Mouse (Mus musculus): ENCODE data around the gene Asrgl1. TPM values are rescaled to one million over a fixed set of nuclear protein-coding genes. Genes with fewer than 3 reads are reported as not detected.
A peak's percentile ranks its signal among the peaks of the same experiment; 100 is the strongest.

Gene Asrgl1
- polyA plus RNA-seq, 1 experiment from 2014 or later: 21.2 TPM

DNA sequence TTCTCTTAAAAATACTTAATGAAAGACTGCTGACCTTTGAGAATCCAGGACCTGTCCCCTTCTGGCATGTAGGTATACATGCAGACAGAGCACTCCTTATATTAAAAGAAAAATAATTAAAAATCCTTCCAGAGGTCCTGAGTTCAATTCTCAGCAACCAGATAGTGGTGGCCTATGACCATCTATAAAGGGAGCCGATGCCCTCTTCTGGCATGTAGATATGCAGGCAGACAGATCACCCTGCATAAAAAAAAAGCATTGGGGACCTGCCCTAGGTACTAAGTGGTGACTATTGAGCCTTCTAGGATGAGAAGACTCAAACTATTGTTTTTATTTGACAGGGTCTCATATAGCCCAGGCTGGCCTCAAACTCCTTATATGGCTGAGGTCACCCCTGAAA, 26.9 kb downstream of the Asrgl1 start:
- WGBS: 78% methylated on average over 1 of the region's 1 CpGs
- no peak overlapping the region for H3K27ac ChIP-seq (ENCODE audit: low read depth, low read length)
- H3K4me3 ChIP-seq (ENCODE audit: low read depth, low read length): no peak overlapping the region
- H3K9ac ChIP-seq (ENCODE audit: low read depth, low read length): no peak overlapping the region
- H3K4me2 ChIP-seq: no peak overlapping the region
- H3K27me3 ChIP-seq (replicated peaks; ENCODE audit: control insufficient read depth, insufficient read depth, low read length): no peaks in the 10 kb centered on the region
- DNase-seq (ENCODE audit: low spot score) (no peak), ATAC-seq (replicated peaks; ENCODE audit: low FRiP score) (no peak)
- H3K4me1 ChIP-seq (replicated peaks; ENCODE audit: control insufficient read depth, insufficient read depth, low read length): peaks cover 12% of the 10 kb centered on the region
- H3K36me3 ChIP-seq (ENCODE audit: control insufficient read depth, insufficient read depth, low read length): peaks cover 2% of the 10 kb centered on the region; the same call in 1 of the 2 replicates
- no peaks in the 10 kb centered on the region for H3K9me3 ChIP-seq (ENCODE audit: control insufficient read depth, low read length)

GRCm38 (mm10) chr19:9107379-9107755, 28.1 kb downstream of the Asrgl1 start:
- Histone ChIP-seq H3K4me1 (replicated peaks; ENCODE audit: control insufficient read depth, insufficient read depth, low read length) (peaks cover 12% of the 10 kb centered on the region), H3K9ac (ENCODE audit: low read depth, low read length) (no peak overlapping the region), H3K27ac (ENCODE audit: low read depth, low read length) (no peak overlapping the region), H3K27me3 (replicated peaks; ENCODE audit: control insufficient read depth, insufficient read depth, low read length) (no peaks in the 10 kb centered on the region), H3K36me3 (ENCODE audit: control insufficient read depth, insufficient read depth, low read length) (no peaks in the 10 kb centered on the region), H3K4me2 (no peak overlapping the region), H3K4me3 (ENCODE audit: low read depth, low read length) (no peak overlapping the region), H3K9me3 (ENCODE audit: control insufficient read depth, low read length) (no peaks in the 10 kb centered on the region)
- DNase-seq (ENCODE audit: low spot score): no peak
- WGBS: 50% methylated on average over 1 of the region's 1 CpGs
- ATAC-seq (replicated peaks; ENCODE audit: low FRiP score): peak; percentile 15; the same call in 1 of the 2 replicates

GRCm38 (mm10) chr19:9106751-9107378, 28.6 kb downstream of the Asrgl1 start:
- ATAC-seq (replicated peaks; ENCODE audit: low FRiP score) (0 out of 2 replicates have a peak, but pooled peaks have one; percentile 2), DNase-seq (ENCODE audit: low spot score) (no peak)
- Histone ChIP-seq H3K4me2 (no peak overlapping the region), H3K4me1 (replicated peaks; ENCODE audit: control insufficient read depth, insufficient read depth, low read length) (peaks cover 12% of the 10 kb centered on the region), H3K27me3 (replicated peaks; ENCODE audit: control insufficient read depth, insufficient read depth, low read length) (no peaks in the 10 kb centered on the region), H3K9me3 (ENCODE audit: control insufficient read depth, low read length) (no peaks in the 10 kb centered on the region), H3K27ac (ENCODE audit: low read depth, low read length) (no peak overlapping the region), H3K4me3 (ENCODE audit: low read depth, low read length) (no peak overlapping the region), H3K9ac (ENCODE audit: low read depth, low read length) (no peak overlapping the region), H3K36me3 (ENCODE audit: control insufficient read depth, insufficient read depth, low read length) (no peaks in the 10 kb centered on the region)
- WGBS: 38% methylated on average over 4 of the region's 4 CpGs

DNA sequence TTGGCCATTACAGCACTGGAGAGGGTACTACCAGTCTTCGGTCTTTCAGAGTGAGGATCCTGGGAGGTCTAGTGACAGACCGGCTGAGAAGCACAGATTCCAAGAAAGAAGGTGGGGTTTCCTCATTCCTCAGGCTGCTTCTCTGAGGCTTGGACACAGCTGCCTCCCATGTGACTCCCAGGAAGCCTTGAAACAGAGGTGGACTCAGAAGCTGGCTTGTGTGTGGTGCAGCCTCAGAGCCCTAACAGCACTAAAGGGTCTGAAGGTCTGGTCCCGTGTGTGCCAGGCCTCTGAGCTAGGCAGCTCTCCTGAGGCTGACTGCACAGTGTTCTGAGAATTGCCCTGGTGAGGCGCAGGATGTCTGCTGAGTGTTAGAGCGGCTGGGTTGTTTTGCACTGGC, 29.3 kb downstream of the Asrgl1 start:
- Histone ChIP-seq H3K27me3 (replicated peaks; ENCODE audit: control insufficient read depth, insufficient read depth, low read length) (no peaks in the 10 kb centered on the region), H3K9ac (ENCODE audit: low read depth, low read length) (no peak overlapping the region), H3K4me1 (replicated peaks; ENCODE audit: control insufficient read depth, insufficient read depth, low read length) (peaks cover 12% of the 10 kb centered on the region), H3K4me2 (no peak overlapping the region), H3K36me3 (ENCODE audit: control insufficient read depth, insufficient read depth, low read length) (no peaks in the 10 kb centered on the region), H3K9me3 (ENCODE audit: control insufficient read depth, low read length) (no peaks in the 10 kb centered on the region), H3K27ac (ENCODE audit: low read depth, low read length) (no peak overlapping the region), H3K4me3 (ENCODE audit: low read depth, low read length) (no peak overlapping the region)
- no peak for ATAC-seq (replicated peaks; ENCODE audit: low FRiP score)
- no peak for DNase-seq (ENCODE audit: low spot score)
- 62% methylated on average over 5 of the region's 5 CpGs for WGBS

GRCm38 (mm10) chr19:9105101-9105685, 30.2 kb downstream of the Asrgl1 start:
- no peaks in the 10 kb centered on the region for H3K27me3 ChIP-seq (replicated peaks; ENCODE audit: control insufficient read depth, insufficient read depth, low read length)
- H3K27ac ChIP-seq (ENCODE audit: low read depth, low read length): no peak overlapping the region
- peaks cover 12% of the 10 kb centered on the region for H3K4me1 ChIP-seq (replicated peaks; ENCODE audit: control insufficient read depth, insufficient read depth, low read length)
- H3K9me3 ChIP-seq (ENCODE audit: control insufficient read depth, low read length): no peaks in the 10 kb centered on the region
- H3K4me3 ChIP-seq (ENCODE audit: low read depth, low read length): no peak overlapping the region
- ATAC-seq (replicated peaks; ENCODE audit: low FRiP score) (no peak), DNase-seq (ENCODE audit: low spot score) (no peak)
- H3K9ac ChIP-seq (ENCODE audit: low read depth, low read length): no peak overlapping the region
- no peak overlapping the region for H3K4me2 ChIP-seq
- no peaks in the 10 kb centered on the region for H3K36me3 ChIP-seq (ENCODE audit: control insufficient read depth, insufficient read depth, low read length)
- 66% methylated on average over 3 of the region's 3 CpGs for WGBS

- no peak for ATAC-seq (replicated peaks; ENCODE audit: low FRiP score)
- 73% methylated on average over 4 of the region's 4 CpGs for WGBS
- no peaks in the 10 kb centered on the region for H3K36me3 ChIP-seq (ENCODE audit: control insufficient read depth, insufficient read depth, low read length)
- H3K4me3 ChIP-seq (ENCODE audit: low read depth, low read length): no peak overlapping the region
- DNase-seq (ENCODE audit: low spot score): no peak
- peaks cover 12% of the 10 kb centered on the region for H3K4me1 ChIP-seq (replicated peaks; ENCODE audit: control insufficient read depth, insufficient read depth, low read length)
- H3K9me3 ChIP-seq (ENCODE audit: control insufficient read depth, low read length): no peaks in the 10 kb centered on the region
- H3K4me2 ChIP-seq: no peak overlapping the region
- H3K27ac ChIP-seq (ENCODE audit: low read depth, low read length): no peak overlapping the region
- H3K9ac ChIP-seq (ENCODE audit: low read depth, low read length): no peak overlapping the region
- no peaks in the 10 kb centered on the region for H3K27me3 ChIP-seq (replicated peaks; ENCODE audit: control insufficient read depth, insufficient read depth, low read length)
Observed at GRCm38 (mm10) chr19:9103986-9104385, 31.4 kb downstream of the Asrgl1 start.

- no peaks in the 10 kb centered on the region for H3K27me3 ChIP-seq (replicated peaks; ENCODE audit: control insufficient read depth, insufficient read depth, low read length)
- H3K9ac ChIP-seq (ENCODE audit: low read depth, low read length): no peak overlapping the region
- H3K4me2 ChIP-seq: no peak overlapping the region
- DNase-seq (ENCODE audit: low spot score) (no peak), ATAC-seq (replicated peaks; ENCODE audit: low FRiP score) (no peak)
- no peak overlapping the region for H3K27ac ChIP-seq (ENCODE audit: low read depth, low read length)
- H3K36me3 ChIP-seq (ENCODE audit: control insufficient read depth, insufficient read depth, low read length): no peaks in the 10 kb centered on the region
- H3K4me3 ChIP-seq (ENCODE audit: low read depth, low read length): no peak overlapping the region
- H3K4me1 ChIP-seq (replicated peaks; ENCODE audit: control insufficient read depth, insufficient read depth, low read length): no peaks in the 10 kb centered on the region; the same call in 1 of the 2 replicates
- H3K9me3 ChIP-seq (ENCODE audit: control insufficient read depth, low read length): no peaks in the 10 kb centered on the region
- WGBS: 78% methylated on average over 2 of the region's 2 CpGs
Observed at GRCm38 (mm10) chr19:9101062-9101457, 34.4 kb downstream of the Asrgl1 start.

DNA sequence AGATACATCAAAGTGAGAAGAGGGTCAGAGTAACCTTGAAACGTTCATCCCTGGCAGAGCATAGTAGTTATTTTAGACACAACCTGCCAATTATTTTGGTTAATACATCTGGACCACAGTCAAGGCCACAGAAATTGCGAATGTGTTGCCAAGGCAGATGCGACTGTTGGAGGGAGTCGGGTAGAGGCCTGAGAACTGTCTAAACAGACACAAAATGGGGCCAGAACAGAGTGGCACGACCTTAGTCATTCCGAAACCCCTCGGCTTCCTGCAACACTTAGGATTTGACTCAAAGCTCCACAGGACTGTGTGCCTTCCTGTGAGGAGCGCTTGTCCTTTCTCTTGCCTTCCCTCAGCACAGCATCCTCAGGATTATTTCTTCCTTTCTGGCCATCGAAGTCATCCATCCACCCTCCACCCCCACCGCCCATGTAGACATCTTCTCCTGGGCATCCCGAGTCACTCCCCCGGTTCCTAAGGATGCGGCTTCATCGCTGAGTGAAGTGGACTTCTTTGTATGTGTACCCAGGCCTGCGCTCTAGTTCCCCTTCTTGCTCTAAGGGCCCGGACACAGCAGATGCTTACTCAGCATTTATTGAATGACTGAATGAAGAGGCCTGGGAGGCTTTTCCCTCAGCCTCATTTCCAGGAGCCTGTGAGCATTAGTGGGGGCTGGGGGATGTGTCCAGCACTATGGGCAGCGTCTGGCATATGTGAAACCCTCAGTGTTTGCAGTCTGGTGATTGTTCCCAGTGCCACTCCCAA, 35.0 kb downstream of the Asrgl1 start:
- Histone ChIP-seq H3K27ac (ENCODE audit: low read depth, low read length) (no peak overlapping the region), H3K4me2 (no peak overlapping the region), H3K9me3 (ENCODE audit: control insufficient read depth, low read length) (no peaks in the 10 kb centered on the region), H3K4me1 (replicated peaks; ENCODE audit: control insufficient read depth, insufficient read depth, low read length) (no peaks in the 10 kb centered on the region; the same call in 1 of the 2 replicates), H3K4me3 (ENCODE audit: low read depth, low read length) (no peak overlapping the region), H3K36me3 (ENCODE audit: control insufficient read depth, insufficient read depth, low read length) (no peaks in the 10 kb centered on the region), H3K9ac (ENCODE audit: low read depth, low read length) (no peak overlapping the region), H3K27me3 (replicated peaks; ENCODE audit: control insufficient read depth, insufficient read depth, low read length) (no peaks in the 10 kb centered on the region)
- DNase-seq (ENCODE audit: low spot score) (no peak), ATAC-seq (replicated peaks; ENCODE audit: low FRiP score) (no peak)
- 77% methylated on average over 17 of the region's 17 CpGs for WGBS
